Mouse (Mus musculus) adrenal gland, adult 8-10 months (tissue): ENCODE data around the gene Mxd3. TPM values are rescaled to one million over a fixed set of nuclear protein-coding genes. Genes with fewer than 3 reads are reported as not detected.

Source experiments
- DNase-seq: peaks from one replicate; pipeline ENCODE4 v3.0.0; 2022
- total RNA-seq, 4 experiments: library from RNA; stranded (reverse); gene quantifications; 2 replicates each; pipeline ENCODE4 v1.2.4; 2022

Mxd3 gene
- total RNA-seq, result 1 to 10 TPM in 2 of 4 experiments, under 1 TPM in 2; 0.30 to 1.9 (median 1.1) TPM

DNA sequence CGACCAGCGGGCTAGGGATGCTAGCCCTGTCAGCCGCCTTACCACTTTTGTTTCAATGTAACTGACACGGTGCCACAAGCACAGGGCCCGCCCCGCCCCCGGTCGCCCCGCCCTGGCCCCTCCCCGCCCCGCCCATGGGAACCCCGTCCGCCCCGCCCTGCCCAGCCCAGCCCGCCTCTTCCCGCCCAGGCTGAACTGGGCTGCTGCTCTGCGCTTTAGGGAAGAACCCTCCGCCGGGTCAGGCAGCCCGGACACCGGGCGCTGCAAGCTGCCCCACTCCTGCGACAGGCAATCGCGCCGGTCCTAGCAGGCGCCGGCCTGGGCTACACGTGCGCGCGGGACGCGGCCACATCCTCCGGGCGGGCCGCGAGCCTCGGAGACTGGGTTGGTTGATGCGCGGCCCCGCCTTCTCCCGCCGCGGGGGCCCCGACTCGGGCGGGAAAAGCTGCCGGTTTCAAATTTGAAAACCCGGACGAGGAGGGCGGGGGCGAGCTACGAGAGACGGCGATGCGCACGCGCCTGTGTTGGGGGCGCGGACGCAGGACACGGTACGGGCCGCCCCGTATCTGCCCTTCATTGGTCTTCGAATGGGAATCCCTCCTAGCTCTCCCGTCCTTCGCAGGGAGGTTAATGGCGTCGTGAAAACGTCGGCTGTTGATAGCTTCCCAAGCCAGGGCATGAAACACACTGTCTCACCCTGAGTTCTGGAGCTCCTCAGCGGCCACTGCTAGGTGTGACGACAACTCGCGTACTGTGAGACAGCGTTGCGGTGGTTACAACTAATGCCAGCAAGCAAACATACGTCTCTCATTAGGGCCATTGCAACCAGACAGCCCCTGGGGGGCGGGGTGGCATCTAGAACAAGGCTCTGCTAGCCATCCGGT, at the start of gene Mxd3:
TSS of gene Mxd3 (minus strand) at position 141 of the 884 bp plus-strand sequence.
- DNase-seq, result peak; percentile 70

DNA sequence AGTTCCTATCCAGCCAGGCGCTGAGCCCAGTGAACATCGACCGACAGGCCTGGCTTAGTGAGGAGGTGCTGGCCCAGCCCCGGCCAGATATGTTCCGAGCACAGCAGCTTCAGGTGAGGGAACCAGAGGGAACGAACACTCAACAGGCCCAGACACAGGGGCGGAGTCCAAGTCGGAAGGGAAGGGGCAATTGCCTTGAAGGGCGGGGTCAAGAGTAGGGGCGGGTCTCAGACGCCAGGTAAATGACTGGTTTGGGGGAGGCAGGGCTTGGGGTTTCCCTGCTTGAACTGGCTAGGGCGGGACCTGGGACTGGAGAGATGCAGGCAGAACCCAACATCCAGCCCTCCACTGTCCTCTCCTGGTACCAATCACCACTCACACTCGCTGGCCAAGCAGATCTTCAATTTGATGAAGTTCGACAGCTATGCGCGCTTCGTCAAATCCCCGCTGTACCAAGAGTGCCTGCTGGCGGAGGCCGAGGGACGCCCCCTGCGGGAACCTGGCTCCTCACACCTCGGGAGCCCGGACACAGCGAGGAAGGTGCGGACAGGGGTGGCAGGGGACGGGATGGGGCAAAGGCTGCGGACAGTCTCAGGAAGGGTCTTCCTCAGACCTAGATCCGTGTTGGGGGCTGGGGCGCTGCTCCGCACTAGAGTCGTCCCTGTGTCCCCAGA, 49.4 kb upstream of the Mxd3 start:
- DNase-seq, result no peak

DNA sequence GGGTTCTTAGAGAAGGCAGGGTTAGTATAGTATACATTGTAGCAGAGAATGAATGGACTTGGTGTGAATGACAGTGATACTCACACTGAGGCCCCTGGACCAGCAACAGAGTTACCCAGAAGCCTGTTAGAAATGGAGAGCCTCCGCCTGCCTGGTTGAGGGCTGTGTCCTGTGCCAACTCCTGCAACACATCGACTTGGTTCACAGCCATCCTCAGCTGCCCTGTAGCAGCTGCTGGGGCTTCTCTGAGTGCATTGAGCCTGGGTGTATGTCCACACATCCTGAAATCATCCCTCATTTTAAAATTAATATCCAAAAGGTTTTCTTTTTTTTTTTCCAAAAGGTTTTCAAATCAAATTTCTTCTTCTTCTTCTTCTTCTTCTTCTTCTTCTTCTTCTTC, 46.3 kb upstream of the Mxd3 start:
- DNase-seq, result no peak

DNA sequence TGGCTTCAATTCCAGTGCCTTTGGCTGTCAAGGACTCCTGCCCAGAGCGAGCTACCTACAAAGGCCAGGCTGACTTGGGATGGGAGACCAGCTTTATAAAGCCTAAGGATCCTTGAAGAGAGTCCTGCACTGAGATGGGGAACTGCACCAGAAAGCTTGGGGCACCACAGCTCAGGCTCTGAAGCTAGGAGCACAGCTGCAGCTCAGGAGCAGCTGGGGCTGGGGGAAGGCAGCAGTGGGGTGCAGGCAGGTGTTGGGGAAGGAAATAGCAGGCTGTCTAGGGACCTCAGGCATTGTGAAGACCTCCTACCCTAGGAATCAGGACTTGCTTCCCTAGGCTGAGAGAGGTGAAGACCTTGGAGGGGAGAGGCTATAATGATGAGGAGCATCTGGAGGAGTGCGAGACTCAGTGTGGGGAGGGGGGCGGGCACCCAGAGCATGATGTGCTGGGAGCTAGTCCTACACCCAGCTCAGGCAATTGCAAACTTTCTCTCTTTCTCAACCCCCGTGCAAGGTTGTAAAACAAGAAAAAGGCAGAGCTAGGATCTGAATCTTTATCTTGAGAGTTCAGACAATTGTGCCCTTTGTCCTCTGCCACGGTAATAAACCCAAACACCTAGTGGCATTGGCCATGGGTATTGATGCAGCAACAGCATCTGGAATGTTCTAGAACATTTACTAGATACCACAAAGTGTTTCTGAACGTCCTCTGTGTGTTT, 44.7 kb upstream of the Mxd3 start:
- DNase-seq, result no peak

DNA sequence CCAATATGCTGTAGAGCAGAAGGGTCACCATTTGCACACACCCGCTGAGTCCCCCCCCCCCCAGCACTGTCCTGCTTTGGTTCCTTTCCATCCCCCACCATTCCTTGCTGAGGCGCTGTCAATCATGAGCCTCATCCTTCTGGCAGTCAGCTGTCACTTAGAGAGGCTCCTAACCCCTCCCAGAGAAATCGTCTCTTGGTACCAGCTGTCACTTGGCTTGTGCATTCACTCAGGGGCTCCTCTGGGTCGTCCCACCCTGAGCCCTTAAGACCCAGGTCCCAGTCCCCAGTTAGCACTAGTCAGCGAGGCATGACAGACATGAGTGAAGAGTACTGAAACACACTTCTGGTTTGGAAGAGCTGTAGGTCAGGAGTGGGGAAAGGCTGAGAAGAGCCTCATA, 42.1 kb upstream of the Mxd3 start:
- DNase-seq, result no peak

DNA sequence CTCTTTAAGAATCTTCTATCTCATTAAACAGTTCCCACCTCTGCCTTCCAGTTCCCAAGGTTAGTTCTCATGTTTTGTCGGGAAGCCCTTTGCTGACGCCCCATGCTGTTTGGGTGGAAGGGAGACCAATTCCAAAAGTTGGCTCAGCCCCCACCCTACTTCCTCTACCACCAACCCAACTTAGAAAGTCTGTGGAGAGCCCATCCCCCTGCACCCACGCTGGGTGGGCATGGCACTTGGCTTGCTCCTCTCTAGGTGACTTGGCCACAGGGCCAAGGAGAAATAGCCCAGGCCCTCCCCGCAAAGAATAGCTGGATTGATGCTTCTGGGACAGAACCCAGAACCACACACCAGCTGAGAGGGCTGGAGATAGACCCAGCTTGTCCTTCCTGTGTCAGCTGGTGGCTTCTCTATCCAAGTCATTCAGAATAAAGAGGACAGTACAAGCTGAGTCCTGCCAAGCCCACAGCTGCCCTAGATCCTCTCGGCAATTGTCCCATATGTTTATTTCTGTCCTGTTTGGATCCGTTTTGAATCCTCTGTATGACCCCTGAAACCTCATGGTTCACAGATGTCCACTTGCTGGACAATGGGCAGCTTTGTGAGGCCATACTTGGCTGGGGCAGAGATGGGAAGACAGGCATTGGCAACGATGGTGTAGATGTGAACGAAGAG, 41.5 kb upstream of the Mxd3 start:
- DNase-seq, result no peak

DNA sequence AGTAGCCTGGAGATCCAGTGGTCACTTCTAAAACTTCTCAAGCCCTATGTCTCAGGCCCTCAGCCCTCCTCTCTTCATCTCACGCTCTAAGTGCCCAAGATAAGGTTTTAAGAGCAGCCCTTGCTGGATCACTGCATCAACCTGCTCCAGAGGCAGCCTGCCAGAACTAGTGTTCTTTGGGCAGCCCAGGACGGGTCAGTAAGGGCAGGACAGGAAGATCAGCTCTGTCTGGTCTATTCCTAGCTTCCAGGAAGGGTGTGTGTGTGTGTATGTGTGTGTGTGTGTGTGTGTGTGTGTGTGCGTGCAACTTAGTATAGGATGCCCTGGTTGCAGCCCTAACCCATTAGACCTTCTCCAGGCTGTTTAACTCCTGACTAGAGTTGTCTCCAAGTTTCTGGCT, 40.6 kb upstream of the Mxd3 start:
- no peak for DNase-seq

DNA sequence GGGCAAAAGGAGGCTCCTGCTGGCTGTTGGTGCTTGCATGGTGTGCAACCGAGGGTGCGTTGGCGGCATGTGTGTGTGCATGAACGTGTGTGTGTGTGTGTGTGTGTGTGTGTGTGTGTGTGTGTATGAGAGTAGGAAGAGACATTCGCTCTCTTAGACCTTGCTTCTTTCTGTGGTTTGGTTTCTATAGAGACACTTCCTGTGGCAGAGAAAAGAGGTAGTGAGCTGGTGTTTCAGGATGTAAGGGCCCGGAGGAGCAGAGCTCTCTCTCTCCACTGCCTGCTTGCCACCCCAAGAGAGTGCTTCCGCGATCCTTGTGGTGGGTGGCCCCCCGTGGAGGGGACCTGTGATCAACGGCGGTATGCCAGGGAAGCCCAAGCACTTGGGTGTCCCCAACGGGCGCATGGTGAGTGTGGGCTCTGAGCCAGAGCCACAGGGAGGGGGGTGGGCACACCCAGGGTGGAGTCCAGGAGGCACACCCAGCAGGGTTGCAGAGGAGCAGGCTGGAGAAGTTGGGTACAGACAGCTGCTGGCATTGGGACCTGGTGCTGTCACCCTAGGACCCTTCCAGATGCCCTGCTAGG, 40.0 kb upstream of the Mxd3 start, which contains the start of gene Rgs14:
TSS of gene Rgs14 (plus strand) at position 202 of the 584 bp plus-strand sequence.
- no peak for DNase-seq

DNA sequence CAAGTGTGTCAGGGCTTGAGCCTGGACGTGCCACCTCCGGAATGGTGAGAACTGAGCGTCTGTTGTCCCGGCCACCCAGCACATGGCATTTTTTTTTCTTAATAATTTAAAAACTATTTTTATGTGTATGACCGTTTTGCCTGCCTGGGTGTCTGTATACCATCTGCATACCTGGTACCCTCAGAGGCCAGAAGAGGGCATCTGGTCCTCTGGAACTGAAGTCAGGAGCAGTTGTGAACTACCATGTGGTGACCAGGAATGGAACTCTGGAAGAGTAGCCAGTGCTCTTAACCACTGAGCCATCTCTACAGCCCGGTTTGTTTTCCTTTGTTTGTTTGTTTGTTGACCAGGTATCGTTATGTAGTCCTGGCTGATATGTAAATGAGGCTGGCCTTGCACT, 38.8 kb upstream of the Mxd3 start:
- DNase-seq, result no peak

DNA sequence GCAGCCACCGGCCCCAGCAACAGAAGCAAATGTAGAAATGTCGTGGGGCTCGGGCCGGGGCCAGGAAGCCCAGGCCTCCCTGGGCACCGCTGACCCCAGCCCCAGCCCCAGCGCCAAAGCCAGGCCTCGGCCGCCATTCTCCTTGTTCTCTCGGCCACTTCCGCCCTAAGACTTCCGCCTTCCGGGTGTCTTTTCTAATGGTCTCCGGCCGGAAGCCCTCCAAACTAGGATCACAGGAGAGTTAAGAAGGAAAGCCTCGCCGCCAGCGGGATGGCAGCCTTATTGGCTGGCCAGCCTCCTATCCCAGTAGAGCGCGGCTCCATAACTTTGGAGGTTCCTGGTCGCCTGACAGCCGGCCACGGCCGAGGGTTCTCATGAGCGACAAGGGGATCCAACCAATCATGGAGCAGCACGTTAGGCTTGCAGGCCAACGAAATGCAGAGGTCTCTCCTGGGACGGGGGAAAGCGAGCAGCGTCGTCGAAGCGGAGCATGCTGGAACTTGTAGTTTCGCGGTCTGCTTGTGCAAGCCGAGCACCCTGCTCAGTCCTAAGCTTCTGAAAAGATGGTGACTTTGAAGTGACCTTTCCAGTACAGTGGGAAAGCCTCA, 32.9 kb upstream of the Mxd3 start, which contains the start of gene Lman2:
TSS of gene Lman2 (minus strand) at position 331 of the 608 bp plus-strand sequence.
- peak; percentile 98 for DNase-seq

DNA sequence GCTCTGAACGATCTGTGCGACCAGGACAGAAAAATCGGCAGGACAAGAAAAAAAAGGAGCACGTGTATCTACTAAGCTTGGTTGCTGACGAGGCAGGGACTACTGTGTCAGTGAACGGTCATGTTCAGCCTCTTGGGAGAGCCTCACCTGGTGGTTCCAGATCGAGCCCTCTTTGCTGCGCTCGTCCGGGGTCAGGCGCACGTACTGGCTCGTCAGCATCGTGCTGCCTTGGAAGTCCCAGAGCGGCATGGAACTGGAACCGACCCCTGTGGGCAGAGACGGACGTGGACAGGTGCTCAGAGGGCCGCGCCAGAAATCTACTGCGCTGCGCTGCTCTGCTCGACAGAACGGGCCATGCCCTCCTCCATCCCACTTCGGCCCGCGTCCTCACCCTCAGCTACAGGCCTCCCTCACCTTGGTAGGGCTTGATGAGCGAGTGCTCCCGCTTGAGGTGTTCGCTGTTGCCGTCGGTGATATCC, 32.4 kb upstream of the Mxd3 start:
- DNase-seq, result no peak

DNA sequence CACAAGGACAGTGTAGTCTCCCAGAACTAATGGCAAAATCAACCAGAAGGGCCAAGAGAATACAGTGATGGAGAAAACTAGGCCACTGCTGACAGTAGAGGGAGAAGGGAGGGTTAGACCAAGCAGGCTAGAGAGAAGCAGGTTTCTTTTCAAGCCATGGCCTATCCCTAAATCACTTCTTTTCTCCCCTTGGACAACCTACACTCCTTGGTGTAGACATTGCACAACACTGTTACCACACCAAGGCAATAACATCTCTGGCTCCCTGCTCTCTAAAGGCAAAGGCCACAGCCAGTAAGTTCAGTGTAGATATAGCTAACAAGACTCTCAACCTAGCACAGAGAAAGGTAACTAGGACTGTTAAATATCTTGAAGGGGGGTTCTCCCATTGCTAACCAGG, 31.5 kb upstream of the Mxd3 start:
- DNase-seq, result no peak

DNA sequence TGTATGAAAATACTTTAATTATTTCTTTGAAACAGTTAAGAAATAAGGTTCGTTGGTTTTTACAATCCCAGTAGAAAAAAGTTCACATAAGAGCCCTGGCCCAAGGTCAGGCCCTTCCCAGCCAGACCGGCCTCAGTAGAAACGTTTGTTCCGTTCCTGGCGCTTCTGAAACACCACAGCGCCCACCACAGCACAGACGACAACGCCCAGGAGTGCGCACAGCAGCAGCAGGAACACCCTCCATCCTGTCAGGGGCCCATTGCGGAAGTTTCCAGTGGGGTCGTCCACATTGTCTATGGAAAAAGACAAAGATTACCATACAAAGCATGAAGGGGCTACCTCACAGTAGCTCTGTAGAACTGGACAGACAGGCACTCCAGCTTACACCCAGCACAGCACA, 17.1 kb upstream of the Mxd3 start:
- no peak for DNase-seq

DNA sequence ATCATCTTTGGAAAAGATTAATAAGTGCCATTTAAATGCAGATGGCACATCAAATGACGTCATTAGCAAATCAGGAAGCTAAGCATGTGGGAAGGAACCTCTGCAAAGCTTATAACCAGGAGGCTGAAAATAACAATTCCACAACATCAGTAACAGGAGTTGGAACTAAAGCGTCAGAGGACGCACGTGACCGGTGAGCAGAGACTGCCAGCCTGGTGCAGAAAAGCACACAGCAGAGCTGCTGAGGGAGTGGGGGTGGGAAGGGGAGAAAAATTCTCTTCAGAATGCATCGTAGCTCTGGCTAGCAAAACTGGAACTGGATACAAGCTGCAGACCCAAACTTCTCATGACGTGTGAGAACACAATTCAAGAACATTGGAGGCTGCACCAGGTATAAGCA, 14.7 kb upstream of the Mxd3 start:
- DNase-seq, result no peak

DNA sequence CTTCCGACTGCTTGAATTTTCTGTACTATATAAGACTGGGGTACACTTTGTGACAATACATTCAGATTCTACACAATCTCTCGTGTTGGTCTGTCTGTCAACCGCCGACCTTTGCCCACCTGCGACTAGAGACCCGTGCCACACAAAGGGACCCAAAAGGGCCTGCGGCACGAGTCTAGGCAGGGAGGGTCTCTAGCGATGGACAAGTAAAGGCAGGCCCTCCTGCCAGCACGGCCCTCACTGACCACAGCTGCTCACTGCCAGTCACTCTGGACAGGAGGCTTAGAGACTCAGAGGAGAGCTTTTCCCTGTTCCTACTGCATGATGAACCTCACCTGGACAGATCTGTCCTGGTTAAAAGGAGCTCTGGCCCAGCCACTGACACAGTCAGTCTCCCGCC, 12.8 kb upstream of the Mxd3 start:
- no peak for DNase-seq

DNA sequence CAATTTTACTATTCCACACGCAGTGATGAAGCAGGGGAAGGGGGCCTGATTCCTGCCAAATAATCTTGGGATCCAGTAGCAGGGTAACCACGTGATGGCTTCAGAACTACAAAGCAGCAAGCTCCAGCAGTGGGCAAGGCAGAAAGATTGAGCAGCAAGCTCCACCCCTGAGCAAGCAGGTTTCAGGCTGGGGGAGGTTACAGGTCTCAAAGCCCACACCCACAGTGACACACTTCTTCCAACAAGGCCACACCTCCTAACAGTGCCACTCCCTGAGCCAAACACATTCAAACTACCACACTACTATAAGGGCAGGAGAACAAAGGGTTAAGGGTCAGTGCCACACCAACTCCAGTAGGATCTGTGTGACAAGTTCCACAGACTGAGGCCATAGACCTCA, 9.6 kb upstream of the Mxd3 start:
- no peak for DNase-seq

DNA sequence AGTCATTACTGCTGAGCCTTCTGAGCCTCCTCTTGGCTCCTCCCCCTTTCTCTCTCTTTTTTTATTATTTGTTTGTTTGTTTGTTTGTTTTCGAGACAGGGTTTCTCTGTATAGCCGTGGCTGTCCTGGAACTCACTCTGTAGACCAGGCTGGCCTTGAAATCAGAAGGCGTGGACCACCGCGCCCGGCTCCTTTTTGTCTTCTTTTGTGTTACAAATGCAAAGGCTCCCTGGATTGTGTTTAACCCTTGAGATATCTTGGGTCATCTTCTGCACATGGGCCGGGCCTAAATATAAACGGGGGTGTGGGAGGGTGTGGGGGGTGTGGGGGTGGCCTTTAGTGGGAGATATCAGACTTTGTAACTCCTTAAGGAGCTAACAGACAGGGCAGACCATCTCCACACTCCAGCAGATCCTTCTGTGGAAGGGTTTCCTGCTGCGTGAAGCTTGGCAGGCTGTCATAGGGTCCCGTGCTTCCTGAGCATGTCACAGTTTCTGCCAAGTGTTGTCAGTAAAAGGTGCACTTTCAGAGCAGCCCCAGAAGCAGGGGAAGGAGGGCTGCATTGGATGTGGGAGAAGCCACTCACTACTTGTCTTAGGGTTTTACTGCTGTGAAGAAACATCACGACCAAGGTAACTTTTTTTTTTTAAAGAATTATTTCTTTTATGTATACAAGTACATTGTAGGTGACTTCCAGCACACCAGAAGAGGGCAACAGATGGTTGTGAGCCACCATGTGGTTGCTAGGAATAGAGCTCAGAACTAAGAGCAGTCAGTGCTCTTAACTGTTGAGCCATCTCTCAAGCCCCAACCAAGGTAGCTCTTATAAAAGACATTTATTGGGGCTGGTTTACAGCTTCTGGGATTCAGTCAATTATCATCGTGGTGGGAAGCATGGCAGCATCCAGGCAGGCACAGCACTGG, 8.8 kb upstream of the Mxd3 start:
- no peak for DNase-seq

DNA sequence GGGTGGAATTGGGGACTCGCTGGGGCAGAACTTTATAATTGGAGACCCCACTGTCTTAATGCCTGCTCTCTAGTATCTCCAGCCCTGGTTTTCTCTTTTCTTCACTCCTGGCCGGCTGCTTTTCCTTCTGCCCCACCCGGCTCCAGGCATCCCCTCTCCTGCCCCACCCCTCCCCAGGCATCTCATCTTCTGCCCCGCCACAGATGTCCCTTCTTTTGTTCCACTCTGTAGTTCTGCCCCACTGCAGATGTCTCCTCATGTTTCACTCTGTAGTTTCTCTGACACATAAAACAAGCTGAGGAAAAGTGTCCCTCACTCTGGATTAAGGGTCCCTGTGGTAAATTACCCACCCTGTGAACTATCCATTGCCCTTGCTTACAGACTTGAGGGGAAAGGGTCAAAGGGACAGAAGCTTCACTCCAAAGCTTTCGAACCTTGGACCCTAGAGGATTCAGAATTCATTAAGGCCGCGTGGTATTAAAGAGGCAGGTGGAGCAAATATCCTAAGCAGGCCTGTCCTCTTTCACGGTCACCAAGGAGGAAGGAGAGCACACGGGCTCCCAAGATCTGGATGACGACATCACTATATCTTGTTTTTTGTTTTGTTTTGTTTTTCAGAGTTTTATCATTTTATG, 7.8 kb upstream of the Mxd3 start:
- no peak for DNase-seq

DNA sequence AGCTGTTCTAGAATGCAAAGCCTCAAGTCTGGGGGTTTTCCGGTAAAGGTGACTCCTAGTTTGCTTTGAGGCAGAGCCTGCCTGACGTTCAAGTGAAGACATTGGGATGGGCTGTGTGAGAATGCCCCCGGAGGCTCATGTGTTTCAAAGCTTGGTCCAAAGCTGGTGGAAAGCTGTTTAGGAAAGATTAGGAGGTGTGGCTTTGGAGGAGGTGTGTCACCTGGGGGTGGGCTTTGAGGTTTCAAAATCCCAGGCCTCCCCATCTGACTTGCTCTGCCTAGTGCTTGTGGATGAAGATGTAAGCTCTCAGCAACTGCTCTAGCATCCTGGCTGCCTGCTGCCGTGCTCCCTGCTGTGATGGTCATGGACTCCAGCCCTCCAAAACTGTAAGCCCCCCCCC, 6.1 kb upstream of the Mxd3 start:
- no peak for DNase-seq

DNA sequence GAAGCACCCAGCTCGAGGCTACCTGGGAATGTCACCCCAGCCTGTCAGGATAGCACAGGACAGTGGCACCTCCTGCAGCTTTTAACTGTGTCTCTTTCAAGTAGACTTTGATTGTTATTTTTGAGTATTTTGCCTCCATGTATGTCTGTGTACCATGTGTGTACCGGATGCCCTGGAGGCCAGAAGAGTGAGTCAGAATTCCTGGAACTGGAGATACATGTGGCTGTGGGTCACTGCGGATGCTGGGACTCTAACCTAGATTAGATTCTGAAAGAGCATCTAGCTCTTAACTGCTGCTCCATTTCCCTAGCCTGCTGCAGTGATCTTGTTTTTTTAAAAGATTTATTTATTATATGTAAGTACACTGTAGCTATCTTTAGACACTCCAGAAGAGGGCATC, 2.7 kb upstream of the Mxd3 start:
- DNase-seq, result no peak
